Comparison of ENCODE assay signal across 8 mouse cellular contexts in the genomic region with DNA sequence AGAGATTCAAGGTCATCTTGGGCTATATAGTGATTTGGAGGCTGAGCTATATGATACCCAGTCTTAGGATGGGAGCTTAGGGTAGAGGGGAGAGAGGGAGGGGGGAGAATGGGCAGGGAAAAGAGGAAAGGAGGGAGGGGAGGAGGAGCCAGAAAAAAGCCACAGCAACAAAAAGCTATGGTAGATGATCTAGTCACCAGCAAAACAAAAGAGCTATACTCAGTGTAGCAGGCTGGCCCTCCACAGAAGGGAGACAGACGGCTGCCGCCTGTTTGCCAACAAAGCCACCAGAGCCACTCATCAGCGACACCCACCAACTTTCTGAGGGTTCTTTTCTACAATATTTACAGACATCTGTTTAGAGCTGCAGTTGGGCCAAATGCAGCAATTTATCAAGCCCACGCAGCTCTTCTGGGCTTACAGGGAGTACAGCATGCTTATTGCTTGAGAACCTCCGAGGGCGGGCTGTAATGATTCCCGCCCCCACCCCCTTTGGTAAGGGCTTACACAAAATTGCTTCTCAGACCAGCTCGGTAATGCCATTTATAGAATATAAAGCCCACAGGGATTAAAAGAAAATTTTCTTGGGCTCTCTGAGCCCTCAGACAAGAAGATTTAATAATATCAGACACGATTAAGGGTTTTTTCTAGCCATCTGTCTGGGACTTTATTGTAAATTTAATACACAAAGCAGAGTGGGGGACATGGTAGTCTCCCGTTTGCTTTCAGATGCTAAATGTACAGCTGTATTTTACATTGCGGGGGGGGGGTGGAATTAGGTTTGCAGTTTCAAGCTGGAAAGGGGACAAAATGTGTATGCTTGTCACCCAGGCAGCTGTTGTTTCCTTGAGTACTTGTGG.
A peak's percentile ranks its signal among the peaks of the same experiment; 100 is the strongest.
DNase-seq lines count a peak whose midpoint lies in the region; ATAC-seq and TF ChIP-seq lines count a peak whose summit lies in the region.

No protein-coding gene starts in this region.

- no peaks in the 10 kb centered on the region for H3K36me3 ChIP-seq in embryonic facial prominence, embryonic 13.5 days
- no peaks in the 10 kb centered on the region; the same call in 1 of the 2 replicates for H3K36me3 ChIP-seq in midbrain, embryonic 13.5 days
- no peaks in the 10 kb centered on the region for H3K36me3 ChIP-seq in liver, postnatal 0 days (replicated peaks; ENCODE audit: insufficient read depth, low read length)

- H3K9ac ChIP-seq in embryonic facial prominence, embryonic 13.5 days, result no peak overlapping the region
- peak overlapping the region; percentile 23; the same call in 1 of the 2 replicates for H3K9ac ChIP-seq in midbrain, embryonic 13.5 days (replicated peaks)
- no peak overlapping the region for H3K9ac ChIP-seq in liver, postnatal 0 days (replicated peaks)

- no peak for TF ChIP-seq CTCF in liver, postnatal 0 days (IDR thresholded peaks at IDR 0.05; ENCODE audit: low read depth)

- no peak for TF ChIP-seq EP300 in liver, postnatal 0 days (IDR thresholded peaks at IDR 0.05; ENCODE audit: low read depth)

- no peaks in the 10 kb centered on the region for H3K27me3 ChIP-seq in embryonic facial prominence, embryonic 13.5 days
- H3K27me3 ChIP-seq in midbrain, embryonic 13.5 days, result no peaks in the 10 kb centered on the region
- H3K27me3 ChIP-seq in liver, postnatal 0 days (ENCODE audit: insufficient read depth, low read length), result no peaks in the 10 kb centered on the region

- H3K4me1 ChIP-seq in embryonic facial prominence, embryonic 13.5 days, result peaks cover 17% of the 10 kb centered on the region
- peaks cover 44% of the 10 kb centered on the region for H3K4me1 ChIP-seq in midbrain, embryonic 13.5 days (replicated peaks)
- no peaks in the 10 kb centered on the region for H3K4me1 ChIP-seq in liver, postnatal 0 days (ENCODE audit: insufficient read depth)

- H3K4me2 ChIP-seq in embryonic facial prominence, embryonic 13.5 days, result peak overlapping the region; percentile 25
- H3K4me2 ChIP-seq in midbrain, embryonic 13.5 days (replicated peaks), result peak overlapping the region; percentile 38
- no peak overlapping the region for H3K4me2 ChIP-seq in liver, postnatal 0 days (ENCODE audit: low read depth, low read length)

- peak overlapping the region; percentile 60 for H3K27ac ChIP-seq in embryonic facial prominence, embryonic 13.5 days
- peak overlapping the region; percentile 84 for H3K27ac ChIP-seq in midbrain, embryonic 13.5 days
- no peak overlapping the region for H3K27ac ChIP-seq in liver, postnatal 0 days (ENCODE audit: low read depth)

- H3K4me3 ChIP-seq in embryonic facial prominence, embryonic 13.5 days, result no peak overlapping the region
- no peak overlapping the region; the same call in 1 of the 2 replicates for H3K4me3 ChIP-seq in midbrain, embryonic 13.5 days (replicated peaks)
- no peak overlapping the region for H3K4me3 ChIP-seq in liver, postnatal 0 days (ENCODE audit: low read depth, low read length)

- no peaks in the 10 kb centered on the region for H3K9me3 ChIP-seq in embryonic facial prominence, embryonic 13.5 days
- H3K9me3 ChIP-seq in midbrain, embryonic 13.5 days, result no peaks in the 10 kb centered on the region
- H3K9me3 ChIP-seq in liver, postnatal 0 days (ENCODE audit: low read length), result no peaks in the 10 kb centered on the region

- DNase-seq in embryo, embryonic 10 days (ENCODE audit: low spot score), result peak; percentile 6
- no peak for DNase-seq in embryo, embryonic 9.5 days (ENCODE audit: extremely low spot score)
- DNase-seq in layer of hippocampus, adult 18-20 months (ENCODE audit: low spot score in 2 of 2), result peak; percentile 86 to 91
- DNase-seq in adrenal gland, adult 8-10 months, result no peak
- DNase-seq in ovary, postnatal 36 days (ENCODE audit: low spot score), result no peak
- DNase-seq in liver, postnatal 0 days, result no peak

- WGBS in embryonic facial prominence, embryonic 13.5 days, result 44% methylated on average over 11 of the region's 11 CpGs
- WGBS in midbrain, embryonic 13.5 days, result 24% methylated on average over 11 of the region's 11 CpGs
- WGBS in liver, postnatal 0 days (ENCODE audit: insufficient replicate concordance), result 74% methylated on average over 11 of the region's 11 CpGs

- 0 out of 2 replicates have a peak, but pooled peaks have one; percentile 52 for ATAC-seq in embryonic facial prominence, embryonic 13.5 days (ENCODE audit: insufficient number of reproducible peaks, insufficient read depth, low FRiP score, low TSS enrichment, low read depth)
- peak; percentile 89 for ATAC-seq in midbrain, embryonic 13.5 days
- no peak for ATAC-seq in liver, postnatal 0 days

Comparison
In these comparisons a context has a peak if more than half of its experiments do, and no peak if none do; other contexts are left out.
1. DNase-seq: peak in embryo, embryonic 10 days (single experiment) and layer of hippocampus, adult 18-20 months (2 of 2); none in embryo, embryonic 9.5 days (single experiment), adrenal gland, adult 8-10 months (single experiment), ovary, postnatal 36 days (single experiment) and liver, postnatal 0 days (single experiment).